Mouse (Mus musculus): Measurements from ENCODE around the gene Smyd3. TPM values are rescaled to one million over a fixed set of nuclear protein-coding genes. Genes with fewer than 3 reads are reported as not detected.
A peak's percentile ranks its signal among the peaks of the same experiment; 100 is the strongest.

Gene Smyd3
- total and polyA plus RNA-seq, 2 experiments from 2014 or later: 15.8 to 28.4 TPM

- Histone ChIP-seq H3K9me3 (ENCODE audit: low read length) (no peaks in the 10 kb centered on the region), H3K4me1 (ENCODE audit: insufficient read depth, low read length) (0 out of 2 replicates have a peak, but pooled peaks cover 5% of the 10 kb centered on the region), H3K4me2 (ENCODE audit: low read depth, low read length, poor library complexity, severe bottlenecking) (no peak overlapping the region), H3K4me3 (ENCODE audit: low read depth, low read length) (no peak overlapping the region), H3K27ac (ENCODE audit: low read depth, low read length) (no peak overlapping the region), H3K9ac (replicated peaks; ENCODE audit: low read length, poor library complexity, severe bottlenecking) (no peak overlapping the region), H3K27me3 (ENCODE audit: insufficient read depth, low read length) (no peaks in the 10 kb centered on the region), H3K36me3 (ENCODE audit: insufficient read depth, low read length) (peaks cover 18% of the 10 kb centered on the region)
- DNase-seq (ENCODE audit: low spot score) (no peak), ATAC-seq (ENCODE audit: low FRiP score) (no peak)
- peak; percentile 49 for TF ChIP-seq CTCF (IDR thresholded peaks at IDR 0.05)
- 63% methylated on average over 3 of the region's 3 CpGs for WGBS
Measured at GRCm38 (mm10) chr1:179541502-179541901, 23.7 kb upstream of the Smyd3 start.

- Histone ChIP-seq H3K27me3 (ENCODE audit: insufficient read depth, low read length) (no peaks in the 10 kb centered on the region), H3K9ac (replicated peaks; ENCODE audit: low read length, poor library complexity, severe bottlenecking) (no peak overlapping the region), H3K4me2 (ENCODE audit: low read depth, low read length, poor library complexity, severe bottlenecking) (no peak overlapping the region), H3K36me3 (ENCODE audit: insufficient read depth, low read length) (peaks cover 18% of the 10 kb centered on the region), H3K4me1 (ENCODE audit: insufficient read depth, low read length) (0 out of 2 replicates have a peak, but pooled peaks cover under 1% of the 10 kb centered on the region), H3K4me3 (ENCODE audit: low read depth, low read length) (no peak overlapping the region), H3K9me3 (ENCODE audit: low read length) (no peaks in the 10 kb centered on the region), H3K27ac (ENCODE audit: low read depth, low read length) (no peak overlapping the region)
- WGBS: 91% methylated on average over 3 of the region's 3 CpGs
- no peak for DNase-seq (ENCODE audit: low spot score)
- no peak for TF ChIP-seq CTCF (IDR thresholded peaks at IDR 0.05)
- ATAC-seq (ENCODE audit: low FRiP score): no peak
Measured at GRCm38 (mm10) chr1:179539887-179540286, 22.0 kb upstream of the Smyd3 start.

GRCm38 (mm10) chr1:179539054-179539453, 21.2 kb upstream of the Smyd3 start:
- 93% methylated on average over 3 of the region's 3 CpGs for WGBS
- no peaks in the 10 kb centered on the region for H3K27me3 ChIP-seq (ENCODE audit: insufficient read depth, low read length)
- no peaks in the 10 kb centered on the region for H3K9me3 ChIP-seq (ENCODE audit: low read length)
- TF ChIP-seq CTCF (IDR thresholded peaks at IDR 0.05): no peak
- no peak overlapping the region for H3K4me3 ChIP-seq (ENCODE audit: low read depth, low read length)
- DNase-seq (ENCODE audit: low spot score) (no peak), ATAC-seq (ENCODE audit: low FRiP score) (no peak)
- no peak overlapping the region for H3K4me2 ChIP-seq (ENCODE audit: low read depth, low read length, poor library complexity, severe bottlenecking)
- peaks cover 18% of the 10 kb centered on the region for H3K36me3 ChIP-seq (ENCODE audit: insufficient read depth, low read length)
- no peak overlapping the region for H3K27ac ChIP-seq (ENCODE audit: low read depth, low read length)
- H3K4me1 ChIP-seq (ENCODE audit: insufficient read depth, low read length): no peaks in the 10 kb centered on the region
- H3K9ac ChIP-seq (replicated peaks; ENCODE audit: low read length, poor library complexity, severe bottlenecking): no peak overlapping the region

- no peak for TF ChIP-seq CTCF (IDR thresholded peaks at IDR 0.05)
- H3K4me3 ChIP-seq (ENCODE audit: low read depth, low read length): no peak overlapping the region
- no peaks in the 10 kb centered on the region for H3K27me3 ChIP-seq (ENCODE audit: insufficient read depth, low read length)
- H3K36me3 ChIP-seq (ENCODE audit: insufficient read depth, low read length): no peaks in the 10 kb centered on the region
- no peaks in the 10 kb centered on the region for H3K9me3 ChIP-seq (ENCODE audit: low read length)
- H3K27ac ChIP-seq (ENCODE audit: low read depth, low read length): no peak overlapping the region
- ATAC-seq (ENCODE audit: low FRiP score) (no peak), DNase-seq (ENCODE audit: low spot score) (no peak)
- WGBS: 82% methylated on average over 3 of the region's 3 CpGs
- no peak overlapping the region for H3K4me2 ChIP-seq (ENCODE audit: low read depth, low read length, poor library complexity, severe bottlenecking)
- H3K9ac ChIP-seq (replicated peaks; ENCODE audit: low read length, poor library complexity, severe bottlenecking): no peak overlapping the region
- H3K4me1 ChIP-seq (ENCODE audit: insufficient read depth, low read length): peaks cover 3% of the 10 kb centered on the region; the same call in 1 of the 2 replicates
Measured at GRCm38 (mm10) chr1:179519901-179520300, 2.1 kb upstream of the Smyd3 start.

GRCm38 (mm10) chr1:179516941-179517712, 714 bp downstream of the Smyd3 start:
- 2% methylated on average over 21 of the region's 21 CpGs for WGBS

GRCm38 (mm10) chr1:179511895-179512294, 5.9 kb downstream of the Smyd3 start:
- Histone ChIP-seq H3K27ac (ENCODE audit: low read depth, low read length) (no peak overlapping the region), H3K36me3 (ENCODE audit: insufficient read depth, low read length) (no peaks in the 10 kb centered on the region), H3K27me3 (ENCODE audit: insufficient read depth, low read length) (no peaks in the 10 kb centered on the region), H3K4me2 (ENCODE audit: low read depth, low read length, poor library complexity, severe bottlenecking) (no peak overlapping the region), H3K9ac (replicated peaks; ENCODE audit: low read length, poor library complexity, severe bottlenecking) (no peak overlapping the region), H3K9me3 (ENCODE audit: low read length) (no peaks in the 10 kb centered on the region), H3K4me1 (ENCODE audit: insufficient read depth, low read length) (peaks cover 2% of the 10 kb centered on the region; the same call in 1 of the 2 replicates), H3K4me3 (ENCODE audit: low read depth, low read length) (no peak overlapping the region)
- TF ChIP-seq CTCF (IDR thresholded peaks at IDR 0.05): no peak
- WGBS: 82% methylated on average over 7 of the region's 7 CpGs
- ATAC-seq (ENCODE audit: low FRiP score) (no peak), DNase-seq (ENCODE audit: low spot score) (no peak)

More at GRCm38 (mm10) chr1:179516941-179517712, 714 bp downstream of the Smyd3 start:
- H3K4me2 ChIP-seq (ENCODE audit: low read depth, low read length, poor library complexity, severe bottlenecking): peak overlapping the region; percentile 96
- H3K4me1 ChIP-seq (ENCODE audit: insufficient read depth, low read length): peaks cover 3% of the 10 kb centered on the region; the same call in 1 of the 2 replicates
- no peak for TF ChIP-seq CTCF (IDR thresholded peaks at IDR 0.05)
- H3K27ac ChIP-seq (ENCODE audit: low read depth, low read length): no peak overlapping the region
- H3K27me3 ChIP-seq (ENCODE audit: insufficient read depth, low read length): no peaks in the 10 kb centered on the region
- ATAC-seq (ENCODE audit: low FRiP score): peak; percentile 72; the same call in 1 of the 2 replicates
- peak overlapping the region; percentile 89 for H3K4me3 ChIP-seq (ENCODE audit: low read depth, low read length)
- H3K9ac ChIP-seq (replicated peaks; ENCODE audit: low read length, poor library complexity, severe bottlenecking): peak overlapping the region; percentile 72
- H3K36me3 ChIP-seq (ENCODE audit: insufficient read depth, low read length): no peaks in the 10 kb centered on the region
- DNase-seq (ENCODE audit: low spot score): no peak
- no peaks in the 10 kb centered on the region for H3K9me3 ChIP-seq (ENCODE audit: low read length)

Data from midbrain, postnatal 0 days (tissue).